Mouse (Mus musculus) G1E (cell line): Measurements from ENCODE around the gene Wars. TPM values are rescaled to one million over a fixed set of nuclear protein-coding genes. Genes with fewer than 3 reads are reported as not detected.

Experiments
- ATAC-seq: 2 replicates; pipeline ENCODE4 v1.8.0; 2016; ENCODE audit warnings: mild to moderate bottlenecking; ENCODE audit not compliant: insufficient number of reproducible peaks, poor library complexity, low FRiP score, severe bottlenecking; ENCODE audit errors: extremely low read depth
- DNase-seq: peaks from one replicate; pipeline ENCODE4 v3.0.0; 2012; ENCODE audit warnings: low spot score
- H3K27me3 ChIP-seq: 2 replicates; pipeline ENCODE4 v1.6.1; 2012; ENCODE audit warnings: mild to moderate bottlenecking, low read length, inconsistent platforms; ENCODE audit not compliant: insufficient read depth
- H3K36me3 ChIP-seq: replicated peaks from 2 replicates; pipeline ENCODE3; 2012; ENCODE audit warnings: mild to moderate bottlenecking, inconsistent platforms
- H3K4me1 ChIP-seq: 2 replicates; pipeline ENCODE4 v1.6.1; 2012; ENCODE audit warnings: low read depth, low read length, inconsistent platforms, mixed read lengths; ENCODE audit not compliant: insufficient read depth
- H3K4me3 ChIP-seq: 2 replicates; pipeline ENCODE4 v1.5.1; 2012; ENCODE audit warnings: low read depth, mild to moderate bottlenecking, inconsistent platforms, low read length, moderate library complexity, mixed read lengths
- H3K9me3 ChIP-seq: replicated peaks from 2 replicates; pipeline ENCODE4 v1.6.1; 2012; ENCODE audit warnings: inconsistent platforms
- CTCF ChIP-seq: IDR thresholded peaks from 2 replicates; pipeline ENCODE4 v1.5.1; 2012; ENCODE audit warnings: low read depth, low read length, inconsistent platforms, mixed read lengths
- GATA1 ChIP-seq: IDR thresholded peaks from 2 replicates; pipeline ENCODE4 v1.6.1; 2012; ENCODE audit warnings: borderline replicate concordance, low read length, inconsistent platforms, mixed read lengths
- GATA2 ChIP-seq: IDR thresholded peaks from 2 replicates; pipeline ENCODE4 v1.6.1; 2012; ENCODE audit warnings: low read depth, low read length, inconsistent platforms, borderline replicate concordance
- POLR2AphosphoS5 ChIP-seq: IDR thresholded peaks from 2 replicates; pipeline ENCODE4 v1.6.1; 2012; ENCODE audit warnings: low read depth, low read length, inconsistent platforms; ENCODE audit not compliant: insufficient replicate concordance
- TAL1 ChIP-seq: conservative IDR thresholded peaks from 2 replicates; pipeline ENCODE4 v1.6.1; 2012; ENCODE audit warnings: low read depth, low read length, inconsistent platforms, mixed read lengths
- polyA plus RNA-seq: library from polyadenylated mRNA; stranded (reverse); fragments of >175 nt; gene quantifications from 2 replicates; pipeline ENCODE4 v1.2.3, GENCODE M21; 2012
- total RNA-seq, 2 experiments: library from RNA; stranded (forward) in 1 of 2; stranded (reverse) in 1 of 2; fragments of 200-1000 nt in 1 of 2; fragments of >200 nt in 1 of 2; fragmentation: Nextera tagmentation in 1 of 2; gene quantifications; 2 replicates each; pipeline ENCODE4 v1.2.3; 2014 to 2017

Wars gene
- total RNA-seq (2014; fragmentation: Nextera tagmentation), result 81.0 and 90.1 TPM in 2 replicates
- 62.1 and 80.9 TPM in 2 replicates for total RNA-seq (2017)
- 49.0 and 78.3 TPM in 2 replicates for polyA plus RNA-seq

DNA sequence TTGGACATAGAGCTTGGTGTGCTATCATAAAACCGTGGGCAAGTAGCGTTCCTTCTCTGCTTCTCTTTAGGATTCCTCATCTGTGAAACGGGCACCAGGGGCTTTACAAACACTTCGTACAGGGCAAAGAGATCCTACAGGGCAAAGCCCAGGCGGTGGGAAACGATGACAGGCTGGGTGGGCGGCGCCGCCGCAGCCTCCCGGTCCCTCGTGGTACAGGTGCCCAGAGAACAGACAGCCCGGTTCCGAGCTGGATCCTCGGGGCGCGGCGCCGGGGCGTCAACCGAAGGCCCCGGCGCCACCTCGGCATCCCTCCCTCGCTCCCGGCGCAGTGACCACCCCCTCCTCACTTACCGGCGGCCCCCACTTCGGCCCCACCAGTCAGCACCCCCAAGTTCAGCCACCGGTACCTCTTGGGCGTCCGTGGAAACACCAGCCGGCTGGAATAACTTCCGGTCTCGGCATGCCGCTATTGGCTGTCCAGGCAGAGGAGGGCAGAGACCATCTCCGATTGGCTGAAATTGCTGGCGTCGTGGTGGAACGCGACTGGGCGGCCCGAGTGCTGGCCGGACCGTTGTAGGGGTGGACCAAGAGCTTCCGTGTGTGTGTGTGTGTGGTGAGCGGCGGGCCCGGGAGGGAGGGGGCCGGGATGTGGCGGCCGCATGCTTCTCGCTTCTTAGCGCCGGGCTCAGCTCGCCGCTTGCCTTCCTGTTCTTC, at the start of gene Wars:
TSS of gene Wars (minus strand) at position 460 of the 717 bp plus-strand sequence.
- Histone ChIP-seq H3K4me3 (peak within 1 kb of the TSS; percentile 79), H3K9me3 (no peaks in the 10 kb centered on the region), H3K4me1 (peaks cover 57% of the 10 kb centered on the region), H3K36me3 (peaks cover 55% of the 10 kb centered on the region), H3K27me3 (no peaks in the 10 kb centered on the region)
- ATAC-seq, result peak; percentile 98
- TF ChIP-seq TAL1 (no peak), POLR2AphosphoS5 (no peak), GATA2 (no peak), CTCF (no peak), GATA1 (no peak)
- peak; percentile 100 for DNase-seq

DNA sequence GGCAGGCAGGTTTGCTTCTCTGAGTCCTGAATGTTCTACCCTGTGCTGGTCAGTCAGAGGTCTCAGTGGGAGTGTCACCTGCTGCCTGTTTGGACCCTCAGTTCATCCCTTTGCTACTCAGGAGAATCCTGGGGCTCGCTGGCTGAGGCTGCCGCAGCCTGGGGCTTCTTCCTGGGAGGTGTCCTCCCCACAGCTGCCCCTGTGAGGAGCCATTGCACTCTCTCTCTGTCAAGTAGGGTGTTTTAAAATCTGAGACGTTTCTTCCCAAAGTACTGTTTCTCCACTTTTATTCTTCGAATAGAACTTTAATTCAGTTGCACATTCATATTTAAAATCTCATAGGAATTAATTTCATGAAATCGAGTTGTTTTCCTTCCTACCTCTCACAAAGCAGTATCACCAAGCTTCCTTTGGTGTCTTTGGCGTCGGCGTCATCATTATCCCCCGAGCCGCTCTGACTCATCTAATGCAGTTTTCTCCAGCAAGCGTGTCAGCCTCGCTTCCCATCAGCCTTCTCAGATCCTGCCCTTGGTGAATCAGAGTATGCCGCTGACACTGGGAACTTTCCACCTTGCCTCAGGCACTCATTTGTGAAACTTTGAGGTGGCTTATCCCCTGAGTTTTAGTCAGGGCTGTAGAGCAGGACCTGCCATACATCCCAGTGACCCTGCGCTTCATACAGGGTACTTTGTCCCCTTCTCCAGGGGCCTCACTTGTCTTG, 48.4 kb upstream of the Wars start:
- TF ChIP-seq TAL1 (no peak), GATA2 (no peak), GATA1 (no peak), CTCF (no peak), POLR2AphosphoS5 (no peak)
- Histone ChIP-seq H3K27me3 (no peaks in the 10 kb centered on the region), H3K4me3 (no peak overlapping the region), H3K36me3 (peaks cover 28% of the 10 kb centered on the region), H3K4me1 (no peaks in the 10 kb centered on the region), H3K9me3 (no peaks in the 10 kb centered on the region)
- no peak for DNase-seq
- no peak for ATAC-seq

DNA sequence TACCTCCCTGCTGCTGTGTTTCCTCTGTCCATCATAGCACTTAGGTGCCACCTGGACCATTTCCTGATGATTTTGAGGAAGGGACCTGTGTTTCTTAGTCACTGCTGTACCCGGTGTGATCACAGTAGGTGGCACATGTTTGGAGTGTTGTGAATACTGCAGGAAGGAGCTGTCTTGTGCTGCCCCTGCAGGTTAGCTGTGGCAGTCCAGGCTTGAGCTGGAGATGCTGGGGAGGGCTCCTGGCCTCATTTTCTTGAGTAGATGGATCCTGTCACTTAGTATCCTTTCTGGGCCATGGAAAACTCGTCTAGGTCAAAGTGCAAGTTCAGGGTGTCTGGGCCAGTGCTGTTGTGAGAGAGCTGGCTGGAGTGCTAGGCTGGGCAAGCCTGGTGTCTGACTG, 47.3 kb upstream of the Wars start:
- Histone ChIP-seq H3K9me3 (no peaks in the 10 kb centered on the region), H3K36me3 (peaks cover 26% of the 10 kb centered on the region), H3K4me1 (no peaks in the 10 kb centered on the region), H3K4me3 (no peak overlapping the region), H3K27me3 (no peaks in the 10 kb centered on the region)
- DNase-seq, result no peak
- no peak for TF ChIP-seq POLR2AphosphoS5
- TF ChIP-seq CTCF, result no peak
- TF ChIP-seq GATA1, result no peak
- TF ChIP-seq TAL1, result no peak
- TF ChIP-seq GATA2, result no peak
- ATAC-seq, result no peak

DNA sequence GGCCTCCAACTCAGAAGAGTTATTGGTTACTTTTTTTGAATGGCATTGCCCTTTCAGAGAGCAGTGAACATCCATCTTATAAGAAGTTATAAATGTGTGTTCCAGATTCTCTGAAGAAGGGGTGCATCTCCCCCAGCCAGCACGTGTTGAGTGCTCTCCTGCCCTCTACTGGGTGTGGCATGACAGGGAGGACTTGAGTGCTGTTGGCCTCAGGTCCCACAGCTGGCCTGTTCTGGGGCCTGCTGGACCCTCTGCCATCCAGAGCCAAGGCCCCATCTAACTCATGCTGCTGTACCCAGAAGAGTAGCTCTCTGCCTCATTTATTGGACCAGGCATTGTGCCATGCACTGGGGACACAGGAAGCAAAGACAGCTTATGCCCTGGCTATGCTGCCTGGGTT, 46.3 kb upstream of the Wars start:
- Histone ChIP-seq H3K9me3 (no peaks in the 10 kb centered on the region), H3K27me3 (no peaks in the 10 kb centered on the region), H3K4me1 (no peaks in the 10 kb centered on the region), H3K36me3 (peaks cover 29% of the 10 kb centered on the region), H3K4me3 (no peak overlapping the region)
- DNase-seq (no peak), ATAC-seq (no peak)
- TF ChIP-seq POLR2AphosphoS5, result no peak
- TF ChIP-seq GATA2, result no peak
- TF ChIP-seq TAL1, result no peak
- no peak for TF ChIP-seq GATA1
- TF ChIP-seq CTCF, result no peak

DNA sequence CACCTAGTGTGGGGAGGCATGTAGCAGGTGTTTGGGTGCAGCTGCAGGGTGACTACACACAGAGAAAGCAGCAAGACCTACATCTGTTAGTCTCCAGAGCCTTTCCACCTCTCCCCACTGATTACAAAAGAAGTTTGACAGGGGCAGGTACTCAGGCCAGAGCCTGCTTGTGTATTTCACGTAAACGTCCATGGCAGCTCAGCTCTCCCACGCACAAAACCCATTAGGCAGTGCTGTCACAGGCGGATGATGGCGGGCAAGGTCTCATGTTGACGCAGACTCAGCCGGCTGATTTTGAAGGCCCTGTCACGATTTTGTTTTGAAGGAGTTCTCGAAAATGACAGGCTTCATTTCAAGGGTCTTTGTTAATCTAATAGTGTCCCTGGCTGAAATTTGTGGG, 45.3 kb upstream of the Wars start:
- H3K4me3 ChIP-seq, result no peak overlapping the region
- ATAC-seq (no peak), DNase-seq (no peak)
- H3K27me3 ChIP-seq, result no peaks in the 10 kb centered on the region
- TF ChIP-seq CTCF (no peak), GATA2 (no peak), GATA1 (no peak)
- H3K4me1 ChIP-seq, result no peaks in the 10 kb centered on the region
- peaks cover 29% of the 10 kb centered on the region for H3K36me3 ChIP-seq
- no peaks in the 10 kb centered on the region for H3K9me3 ChIP-seq

DNA sequence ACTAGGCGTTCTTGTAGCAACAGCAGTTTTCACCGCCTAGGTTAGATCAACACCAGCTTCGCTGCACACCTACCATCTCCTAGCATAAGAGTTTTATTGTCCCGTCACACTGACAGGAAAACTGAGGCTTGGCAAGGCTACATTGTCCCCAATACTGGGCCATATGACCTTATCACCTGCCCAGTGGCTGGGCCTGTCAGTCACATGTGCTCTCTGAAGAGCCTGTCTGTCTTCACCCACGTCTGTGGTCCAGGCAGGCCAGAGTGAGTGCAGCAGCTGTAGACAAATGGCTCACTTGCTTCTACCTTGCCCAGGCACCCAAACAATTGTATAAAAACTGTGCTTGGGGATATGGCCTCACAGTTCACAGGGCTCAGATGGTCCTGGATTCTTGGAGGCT, 44.9 kb upstream of the Wars start:
- no peaks in the 10 kb centered on the region for H3K9me3 ChIP-seq
- TF ChIP-seq TAL1 (no peak), GATA2 (no peak), GATA1 (no peak), CTCF (no peak), POLR2AphosphoS5 (no peak)
- H3K36me3 ChIP-seq, result peaks cover 27% of the 10 kb centered on the region
- no peaks in the 10 kb centered on the region for H3K4me1 ChIP-seq
- H3K4me3 ChIP-seq, result no peak overlapping the region
- DNase-seq (no peak), ATAC-seq (no peak)
- H3K27me3 ChIP-seq, result no peaks in the 10 kb centered on the region
